Mouse (Mus musculus) left cerebral cortex, adult 8-10 months (tissue): ENCODE data around the gene Cfap157. TPM values are rescaled to one million over a fixed set of nuclear protein-coding genes. Genes with fewer than 3 reads are reported as not detected.

ENCODE experiments used
- DNase-seq, 2 experiments: peaks; one replicate each; pipeline ENCODE4 v3.0.0; 2022; ENCODE audit warnings: low spot score in 2 of 2
- total RNA-seq, 4 experiments: library from RNA; stranded (reverse); gene quantifications; 2 replicates each; pipeline ENCODE4 v1.2.4; 2022

The Cfap157 gene
- total RNA-seq, 4 experiments from 2014 or later, result 0.27 to 1.0 (median 0.66) TPM; not detected in 1

- DNase-seq, result no peak
These were observed 33.2 kb downstream of the Cfap157 start for GRCm38 (mm10) chr2:32750887-32751664.

GRCm38 (mm10) chr2:32750199-32750598 is 34.0 kb downstream of the Cfap157 start:
- DNase-seq, result no peak

- no peak for DNase-seq
These were observed 35.1 kb downstream of the Cfap157 start for GRCm38 (mm10) chr2:32749082-32749481.

GRCm38 (mm10) chr2:32744272-32744982 is 39.8 kb downstream of the Cfap157 start:
- DNase-seq, result no peak

- DNase-seq, result peak; percentile 65 to 85
These were observed 42.1 kb downstream of the Cfap157 start for GRCm38 (mm10) chr2:32742173-32742531.

GRCm38 (mm10) chr2:32741273-32742172 is 42.7 kb downstream of the Cfap157 start:
- DNase-seq, result peak in 1 of 2 experiments; percentile 31

- no peak for DNase-seq
These were observed 43.3 kb downstream of the Cfap157 start, which contains the start of gene 6330409D20Rik for GRCm38 (mm10) chr2:32740916-32741272. Gene 6330409D20Rik (minus strand): TSS chr2:32741016.

GRCm38 (mm10) chr2:32739311-32739710 is 44.9 kb downstream of the Cfap157 start:
- DNase-seq, result no peak

GRCm38 (mm10) chr2:32737008-32737407 is 47.2 kb downstream of the Cfap157 start:
- DNase-seq, result no peak

- no peak for DNase-seq
These were observed 47.9 kb downstream of the Cfap157 start for GRCm38 (mm10) chr2:32736306-32736829.

GRCm38 (mm10) chr2:32734933-32735332 is 49.3 kb downstream of the Cfap157 start:
- no peak for DNase-seq

- DNase-seq, result no peak
These were observed 49.7 kb downstream of the Cfap157 start for GRCm38 (mm10) chr2:32734480-32734879.

- no peak for DNase-seq
These were observed 51.5 kb downstream of the Cfap157 start for GRCm38 (mm10) chr2:32732695-32733094.

- no peak for DNase-seq
These were observed 52.3 kb downstream of the Cfap157 start for GRCm38 (mm10) chr2:32731911-32732310.

GRCm38 (mm10) chr2:32730854-32731253 is 53.4 kb downstream of the Cfap157 start:
- no peak for DNase-seq

GRCm38 (mm10) chr2:32729547-32729946 is 54.7 kb downstream of the Cfap157 start:
- DNase-seq, result no peak

GRCm38 (mm10) chr2:32728463-32728862 is 55.8 kb downstream of the Cfap157 start:
- no peak for DNase-seq

GRCm38 (mm10) chr2:32727435-32727834 is 56.8 kb downstream of the Cfap157 start:
- DNase-seq, result peak; percentile 51 to 82
